Mouse (Mus musculus) kidney, embryonic 14.5 days (tissue): ENCODE measurements around the gene Mrpl52. TPM values are rescaled to one million over a fixed set of nuclear protein-coding genes. Genes with fewer than 3 reads are reported as not detected.
A peak's percentile ranks its signal among the peaks of the same experiment; 100 is the strongest.

Experiments
- ATAC-seq: fragments of 200-750 bp; cut with Nextera tagmentation; 2 replicates; pipeline ENCODE4 v1.8.0; 2017; ENCODE audit warnings: moderate number of reproducible peaks, mild to moderate bottlenecking, moderate TSS enrichment, moderate library complexity; ENCODE audit not compliant: low FRiP score, low TSS enrichment
- H3K27ac ChIP-seq: fragments of 300-500 bp; sonication (generic); 2 replicates; pipeline ENCODE4 v1.5.1; 2014; ENCODE audit warnings: low read depth, mild to moderate bottlenecking, low read length, moderate library complexity, mixed read lengths
- H3K27me3 ChIP-seq: fragments of 300-500 bp; sonication (generic); 2 replicates; pipeline ENCODE4 v1.6.1; 2014; ENCODE audit warnings: mild to moderate bottlenecking, low read length; ENCODE audit not compliant: control insufficient read depth, insufficient read depth
- H3K36me3 ChIP-seq: fragments of 300-500 bp; sonication (generic); 2 replicates; pipeline ENCODE4 v1.6.1; 2014; ENCODE audit warnings: low read length, mixed read lengths; ENCODE audit not compliant: control insufficient read depth, insufficient read depth
- H3K4me1 ChIP-seq: fragments of 300-500 bp; sonication (generic); 2 replicates; pipeline ENCODE4 v1.6.1; 2014; ENCODE audit warnings: low read length, mixed read lengths; ENCODE audit not compliant: control insufficient read depth, insufficient read depth
- H3K4me2 ChIP-seq: fragments of 300-500 bp; sonication (generic); replicated peaks from 2 replicates; pipeline ENCODE4 v1.6.1; 2014; ENCODE audit warnings: low read depth, mild to moderate bottlenecking, low read length
- H3K4me3 ChIP-seq: fragments of 300-500 bp; sonication (generic); 2 replicates; pipeline ENCODE4 v1.5.1; 2014; ENCODE audit warnings: mild to moderate bottlenecking, low read length
- H3K9ac ChIP-seq: fragments of 300-500 bp; sonication (generic); 2 replicates; pipeline ENCODE4 v1.6.1; 2014; ENCODE audit warnings: low read depth, mild to moderate bottlenecking, low read length, moderate library complexity
- H3K9me3 ChIP-seq: fragments of 300-500 bp; sonication (generic); 2 replicates; pipeline ENCODE4 v1.6.1; 2016; ENCODE audit warnings: low read length; ENCODE audit not compliant: control insufficient read depth
- WGBS: fragments of 180-500 bp; shearing (Covaris S2); extraction: QIAGEN DNeasy Blood & Tissue Kit; methylation state at CpG from one replicate; pipeline ENCODE4 v1.1.7; 2014; 5-methylcytosine and 5-hydroxymethylcytosine counted together
- polyA plus RNA-seq: library from polyadenylated mRNA; unstranded; fragments of >200 nt; fragmentation: Nextera tagmentation; extraction: Ambion mirVana; gene quantifications from 2 replicates; pipeline ENCODE4 v1.2.1, GENCODE M21; 2014

Gene Mrpl52
- polyA plus RNA-seq, 1 experiment from 2014 or later: 269 TPM

DNA sequence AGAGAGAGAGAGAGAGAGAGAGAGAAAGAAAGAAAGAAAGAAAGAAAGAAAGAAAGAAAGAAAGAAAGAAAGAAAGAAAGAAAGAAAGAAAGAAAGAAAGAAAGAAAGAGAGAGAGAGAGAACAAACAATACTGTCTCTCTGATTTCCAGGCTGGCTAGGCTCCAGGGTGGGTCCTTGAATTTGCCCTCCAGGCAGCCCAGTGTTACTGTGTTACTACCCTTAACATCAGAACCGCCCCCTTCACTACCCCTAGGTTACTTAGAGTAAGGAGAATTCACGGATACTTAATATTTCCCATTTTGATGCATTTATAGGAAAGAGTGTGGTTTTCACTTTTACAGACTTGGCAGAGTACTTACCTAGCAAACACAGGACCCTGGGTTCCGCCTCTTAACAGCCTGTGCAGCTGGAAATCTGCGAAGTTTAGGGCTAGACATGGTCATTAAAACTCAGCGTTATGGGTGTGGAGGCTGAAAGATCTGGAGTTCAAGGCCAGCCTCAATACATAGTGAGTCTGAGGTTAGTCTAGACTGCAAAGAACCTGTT lies 10.4 kb upstream of the Mrpl52 start:
- 57% methylated on average over 5 of the region's 5 CpGs for WGBS
- Histone ChIP-seq H3K36me3 (no peaks in the 10 kb centered on the region), H3K4me1 (peaks cover 20% of the 10 kb centered on the region), H3K27me3 (no peaks in the 10 kb centered on the region), H3K9me3 (no peaks in the 10 kb centered on the region), H3K4me3 (no peak overlapping the region), H3K4me2 (no peak overlapping the region), H3K27ac (no peak overlapping the region), H3K9ac (no peak overlapping the region)
- no peak for ATAC-seq

DNA sequence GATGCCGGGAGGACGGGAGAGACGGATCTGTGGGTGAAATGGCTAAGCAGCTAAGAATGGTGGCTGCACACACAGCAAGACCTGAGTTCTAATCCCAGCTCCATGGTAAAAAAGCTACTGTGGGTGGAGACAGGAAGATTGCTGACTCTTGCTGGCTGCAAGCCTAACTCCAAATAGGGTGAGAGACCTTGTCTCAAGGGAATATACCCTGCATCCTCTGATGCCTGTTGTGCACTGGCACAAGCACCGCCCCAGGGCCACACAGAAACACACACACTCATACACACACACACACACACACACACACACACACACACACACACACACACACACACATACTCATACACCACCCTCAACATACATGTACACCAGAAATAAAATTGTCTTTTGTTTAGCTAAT lies 9.9 kb upstream of the Mrpl52 start:
- H3K9ac ChIP-seq: no peak overlapping the region
- H3K4me1 ChIP-seq: peaks cover 20% of the 10 kb centered on the region
- no peak overlapping the region for H3K27ac ChIP-seq
- ATAC-seq: no peak
- H3K36me3 ChIP-seq: no peaks in the 10 kb centered on the region
- no peak overlapping the region for H3K4me3 ChIP-seq
- 84% methylated on average over 4 of the region's 4 CpGs for WGBS
- H3K9me3 ChIP-seq: no peaks in the 10 kb centered on the region
- H3K4me2 ChIP-seq: no peak overlapping the region
- no peaks in the 10 kb centered on the region for H3K27me3 ChIP-seq

DNA sequence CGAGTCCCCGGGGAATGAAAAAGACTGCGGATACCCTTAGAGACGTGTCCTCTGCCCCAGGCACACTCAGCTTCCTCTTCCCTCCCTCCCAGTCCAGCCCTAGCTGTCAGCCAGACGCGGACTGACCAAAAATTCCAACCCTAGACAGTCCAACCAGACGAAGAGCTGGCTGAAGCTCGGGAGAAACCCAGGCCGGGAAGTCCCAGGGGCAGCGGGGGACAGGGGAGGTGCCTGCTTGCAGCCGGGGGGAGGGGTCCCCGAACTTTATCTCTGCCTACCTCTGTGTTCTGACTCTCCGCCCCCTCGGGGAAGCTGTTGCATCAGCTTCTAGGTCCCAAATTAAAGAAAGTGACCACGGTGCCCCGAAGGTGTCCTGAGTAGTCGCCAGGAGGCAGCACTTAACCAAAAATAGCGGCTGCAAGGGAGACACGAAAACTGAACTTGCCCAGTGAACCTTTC lies 9.1 kb upstream of the Mrpl52 start, which contains the start of gene Slc7a7:
Gene Slc7a7 (minus strand): TSS at position 158 of the 459 bp plus-strand sequence.
- Histone ChIP-seq H3K9me3 (no peaks in the 10 kb centered on the region), H3K9ac (no peak within 1 kb of the TSS), H3K4me1 (peaks cover 20% of the 10 kb centered on the region), H3K27ac (no peak within 1 kb of the TSS), H3K36me3 (no peaks in the 10 kb centered on the region), H3K4me3 (peak within 1 kb of the TSS; percentile 8), H3K4me2 (peak within 1 kb of the TSS; percentile 33; the same call in 1 of the 2 replicates), H3K27me3 (no peaks in the 10 kb centered on the region)
- 10% methylated on average over 19 of the region's 19 CpGs for WGBS
- peak; percentile 39; the same call in 1 of the 2 replicates for ATAC-seq

DNA sequence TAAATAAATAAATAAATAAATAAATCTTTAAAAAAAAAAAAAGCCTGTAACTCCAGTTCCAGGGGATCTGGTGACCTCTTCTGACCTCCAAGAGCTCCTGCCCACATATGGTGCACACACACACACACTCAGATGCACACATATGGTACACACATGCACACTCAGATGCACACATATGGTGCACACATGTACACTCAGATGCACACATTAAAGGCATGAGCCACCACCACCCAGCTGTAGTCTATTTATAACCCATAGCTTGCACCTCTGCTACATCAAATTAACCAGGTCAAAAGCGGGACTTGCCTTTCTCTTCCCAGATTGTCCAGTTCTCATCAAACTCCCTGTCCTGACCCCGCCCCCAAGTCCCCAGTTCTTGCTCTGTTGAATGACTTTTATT lies 5.7 kb upstream of the Mrpl52 start:
- ATAC-seq: no peak
- H3K4me1 ChIP-seq: peaks cover 9% of the 10 kb centered on the region; the same call in 1 of the 2 replicates
- H3K9me3 ChIP-seq: no peaks in the 10 kb centered on the region
- H3K9ac ChIP-seq: no peak overlapping the region
- no peak overlapping the region for H3K4me2 ChIP-seq
- WGBS: 64% methylated on average over 2 of the region's 2 CpGs
- H3K27ac ChIP-seq: no peak overlapping the region
- H3K27me3 ChIP-seq: no peaks in the 10 kb centered on the region
- no peaks in the 10 kb centered on the region for H3K36me3 ChIP-seq
- H3K4me3 ChIP-seq: no peak overlapping the region

DNA sequence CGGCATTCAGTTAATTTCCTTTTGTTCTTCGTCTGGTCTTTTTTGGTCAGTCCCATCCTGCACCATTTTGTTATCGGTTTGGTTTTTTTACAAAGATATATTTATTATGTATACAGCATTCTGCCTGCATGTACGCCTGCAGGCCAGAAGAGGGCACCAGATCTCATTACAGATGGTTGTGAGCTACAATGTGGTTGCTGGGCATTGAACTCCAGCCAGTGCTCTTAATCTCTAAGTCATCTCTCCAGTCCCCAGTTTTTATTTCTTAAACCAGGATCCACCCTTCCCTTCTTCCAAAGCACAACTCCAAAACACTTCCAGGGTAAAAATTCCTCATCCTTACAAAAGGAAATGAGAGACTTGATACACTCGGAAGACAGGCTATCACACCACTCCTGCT lies 3.3 kb upstream of the Mrpl52 start:
- no peak overlapping the region for H3K4me3 ChIP-seq
- no peak overlapping the region for H3K9ac ChIP-seq
- ATAC-seq: no peak
- H3K4me1 ChIP-seq: peaks cover 10% of the 10 kb centered on the region; the same call in 1 of the 2 replicates
- 64% methylated on average over 5 of the region's 5 CpGs for WGBS
- no peak overlapping the region for H3K27ac ChIP-seq
- no peaks in the 10 kb centered on the region for H3K9me3 ChIP-seq
- H3K36me3 ChIP-seq: peaks cover 2% of the 10 kb centered on the region; the same call in 1 of the 2 replicates
- H3K4me2 ChIP-seq: no peak overlapping the region
- no peaks in the 10 kb centered on the region for H3K27me3 ChIP-seq

DNA sequence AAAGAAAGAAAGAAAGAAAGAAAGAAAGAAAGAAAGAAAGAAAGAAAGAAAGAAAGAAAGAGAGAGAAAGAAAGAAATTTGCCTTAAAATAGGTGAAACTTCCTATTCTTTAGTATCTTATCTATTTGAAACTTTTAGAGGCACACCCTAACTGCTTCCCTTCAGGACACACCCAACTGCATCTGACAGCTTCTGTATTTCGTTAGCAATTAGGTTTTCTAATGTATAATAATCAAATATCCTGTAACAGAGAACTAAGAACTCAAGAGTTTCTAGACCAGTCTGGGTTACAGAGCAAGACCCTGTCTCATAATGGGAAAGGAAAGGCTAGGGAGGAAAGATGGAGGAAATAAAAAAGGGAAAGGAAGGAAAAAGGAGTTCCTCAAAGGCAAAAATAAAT lies 2.1 kb upstream of the Mrpl52 start:
- no peaks in the 10 kb centered on the region for H3K9me3 ChIP-seq
- H3K4me1 ChIP-seq: peaks cover 15% of the 10 kb centered on the region
- H3K4me2 ChIP-seq: no peak overlapping the region
- no peaks in the 10 kb centered on the region for H3K27me3 ChIP-seq
- 85% methylated on average over 1 of the region's 1 CpGs for WGBS
- no peak overlapping the region for H3K27ac ChIP-seq
- H3K4me3 ChIP-seq: no peak overlapping the region
- no peak overlapping the region for H3K9ac ChIP-seq
- ATAC-seq: no peak
- peaks cover 12% of the 10 kb centered on the region; the same call in 1 of the 2 replicates for H3K36me3 ChIP-seq

DNA sequence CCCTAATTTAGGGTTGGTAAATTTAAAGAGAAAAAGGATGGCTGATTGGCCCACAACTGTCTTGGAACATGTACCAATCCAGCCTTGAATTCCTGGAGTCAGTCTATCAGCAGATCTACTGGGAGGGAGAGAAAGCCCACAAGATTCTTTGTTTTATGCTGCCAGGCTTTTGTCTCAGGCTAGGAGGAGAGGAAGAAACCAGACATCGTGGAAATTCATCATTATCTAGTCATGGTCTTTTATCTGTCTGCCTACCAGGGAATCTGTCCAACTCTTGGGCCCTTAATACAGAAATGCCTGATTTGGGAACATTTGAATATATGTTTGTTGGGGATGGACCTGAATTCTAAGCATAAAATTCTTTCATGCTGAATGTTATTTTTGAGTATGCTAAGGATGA lies 1.2 kb upstream of the Mrpl52 start:
- Histone ChIP-seq H3K9ac (no peak overlapping the region), H3K4me2 (peak overlapping the region; percentile 54; the same call in 1 of the 2 replicates), H3K9me3 (no peaks in the 10 kb centered on the region), H3K4me1 (peaks cover 24% of the 10 kb centered on the region), H3K4me3 (no peak overlapping the region; the same call in 1 of the 2 replicates), H3K36me3 (peaks cover 16% of the 10 kb centered on the region), H3K27me3 (no peaks in the 10 kb centered on the region), H3K27ac (no peak overlapping the region)
- no peak for ATAC-seq
- WGBS: 91% methylated on average over 1 of the region's 1 CpGs

DNA sequence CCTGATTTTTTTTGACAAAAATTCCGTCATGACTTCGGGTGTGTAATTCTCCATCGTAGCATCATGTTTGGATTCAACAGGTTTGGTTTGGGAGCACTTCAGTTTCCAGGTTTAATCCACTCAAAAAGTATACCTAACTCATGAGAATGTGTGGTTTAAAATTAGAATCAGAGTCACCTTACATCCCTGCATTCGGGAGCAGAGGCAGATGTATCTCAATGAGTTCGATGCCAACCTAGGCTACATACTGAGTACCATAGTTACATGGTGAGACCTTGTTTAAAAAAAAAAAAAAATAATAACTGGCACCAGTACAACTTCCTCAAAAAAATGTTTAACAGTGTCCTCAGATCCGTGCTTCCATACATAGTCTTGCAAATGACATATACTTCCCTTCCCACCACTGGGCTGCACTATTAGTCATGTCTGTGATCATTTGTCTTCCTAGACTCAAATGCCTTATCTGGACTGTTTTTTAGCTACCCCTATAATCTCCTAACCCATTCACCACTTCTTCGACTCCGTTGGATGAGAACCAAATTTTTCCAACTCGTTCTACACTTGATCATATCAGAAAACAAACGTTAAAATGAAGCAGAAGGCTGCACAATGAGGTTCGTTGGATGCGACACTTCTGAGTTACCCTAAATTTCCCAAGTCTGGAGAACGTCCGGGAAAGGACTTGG lies 563 bp upstream of the Mrpl52 start:
- ATAC-seq: no peak

DNA sequence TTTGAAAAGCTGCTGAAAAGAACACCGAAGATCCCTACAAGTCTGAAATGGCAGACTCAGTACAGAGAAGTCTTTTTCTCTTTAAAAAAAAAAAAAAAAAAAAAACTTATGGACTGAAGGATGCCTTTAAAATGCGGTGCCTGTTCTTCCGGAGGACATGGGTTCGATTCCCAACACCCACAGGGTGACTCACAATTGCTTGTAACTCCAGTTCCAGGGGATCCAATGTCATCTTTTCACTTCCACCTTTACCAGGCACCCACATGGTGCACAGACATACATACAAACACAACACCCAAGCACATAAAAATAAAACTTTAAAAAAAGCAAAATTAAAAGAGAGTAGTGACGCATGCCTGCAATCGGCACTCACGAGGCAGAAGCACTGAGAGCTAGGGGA lies 987 bp downstream of the Mrpl52 start:
- peaks cover 28% of the 10 kb centered on the region for H3K4me1 ChIP-seq
- H3K36me3 ChIP-seq: peaks cover 16% of the 10 kb centered on the region
- H3K4me2 ChIP-seq: peak overlapping the region; percentile 54
- peak overlapping the region; percentile 67; the same call in 1 of the 2 replicates for H3K4me3 ChIP-seq
- no peak for ATAC-seq
- 94% methylated on average over 7 of the region's 7 CpGs for WGBS
- no peak overlapping the region for H3K27ac ChIP-seq
- peak overlapping the region; percentile 72; the same call in 1 of the 2 replicates for H3K9ac ChIP-seq
- no peaks in the 10 kb centered on the region for H3K9me3 ChIP-seq
- no peaks in the 10 kb centered on the region for H3K27me3 ChIP-seq

More for the DNA sequence above, 563 bp upstream of the Mrpl52 start:
- Histone ChIP-seq H3K4me1 (peaks cover 26% of the 10 kb centered on the region), H3K36me3 (peaks cover 16% of the 10 kb centered on the region), H3K9ac (peak overlapping the region; percentile 72), H3K4me2 (peak overlapping the region; percentile 54), H3K27ac (peak overlapping the region; percentile 85), H3K9me3 (no peaks in the 10 kb centered on the region), H3K4me3 (peak overlapping the region; percentile 67), H3K27me3 (no peaks in the 10 kb centered on the region)
- 32% methylated on average over 14 of the region's 14 CpGs for WGBS
